Mouse (Mus musculus) urinary bladder, adult 18-20 months (tissue): Measurements from ENCODE around the gene Pigz.
"Not testable (repeated sequence)": the region's sequence is repeated elsewhere in the genome, so short reads cannot be mapped to it uniquely, and the experiment has no call there.

Source experiments
- DNase-seq, 2 experiments: peaks; one replicate each; pipeline ENCODE4 v3.0.0; 2022; ENCODE audit warnings: low spot score in 2 of 2, mixed read lengths in 2 of 2

The Pigz gene

GRCm38 (mm10) chr16:31931330-31931729, 2.3 kb upstream of the Pigz start:
- no peak for DNase-seq

- no peak for DNase-seq
Measured at GRCm38 (mm10) chr16:31932255-31932654, 1.4 kb upstream of the Pigz start.

GRCm38 (mm10) chr16:31932840-31933697, 582 bp upstream of the Pigz start:
- DNase-seq: peak; percentile 60 to 80

- no peak for DNase-seq
Measured at GRCm38 (mm10) chr16:31934550-31935010, 929 bp downstream of the Pigz start.

GRCm38 (mm10) chr16:31935091-31935979, 1.7 kb downstream of the Pigz start:
- no peak for DNase-seq

GRCm38 (mm10) chr16:31936568-31936967, 2.9 kb downstream of the Pigz start:
- DNase-seq: no peak

GRCm38 (mm10) chr16:31938856-31939255, 5.2 kb downstream of the Pigz start:
- no peak for DNase-seq

- DNase-seq: no peak
Measured at GRCm38 (mm10) chr16:31940586-31940985, 6.9 kb downstream of the Pigz start.

GRCm38 (mm10) chr16:31943980-31944379, 10.3 kb downstream of the Pigz start:
- DNase-seq: peak; percentile 45 to 68

- no peak for DNase-seq
Measured at GRCm38 (mm10) chr16:31944698-31945255, 11.1 kb downstream of the Pigz start.

GRCm38 (mm10) chr16:31945372-31945771, 11.7 kb downstream of the Pigz start:
- DNase-seq: no peak

GRCm38 (mm10) chr16:31945986-31946385, 12.3 kb downstream of the Pigz start:
- not testable (repeated sequence) for DNase-seq

GRCm38 (mm10) chr16:31947333-31947732, 13.7 kb downstream of the Pigz start:
- no peak for DNase-seq

GRCm38 (mm10) chr16:31947901-31948316, 14.3 kb downstream of the Pigz start:
- no peak for DNase-seq

GRCm38 (mm10) chr16:31948345-31948774, 14.7 kb downstream of the Pigz start, which contains the start of the genes 0610012G03Rik and Ncbp2:
TSS of gene 0610012G03Rik (minus strand) at chr16:31948494.
TSS of gene Ncbp2 (plus strand) at chr16:31948513.
- peak; percentile 92 to 96 for DNase-seq

GRCm38 (mm10) chr16:31963224-31963623, 29.6 kb downstream of the Pigz start:
- DNase-seq: no peak

- no peak for DNase-seq
Measured at GRCm38 (mm10) chr16:31975258-31975657, 41.6 kb downstream of the Pigz start.

- DNase-seq: no peak
Measured at GRCm38 (mm10) chr16:31979501-31979900, 45.9 kb downstream of the Pigz start.

- no peak for DNase-seq
Measured at GRCm38 (mm10) chr16:31980946-31981345, 47.3 kb downstream of the Pigz start.

GRCm38 (mm10) chr16:31992039-31992438, 58.4 kb downstream of the Pigz start:
- DNase-seq: no peak

- no peak for DNase-seq
Measured at GRCm38 (mm10) chr16:31993195-31993594, 59.5 kb downstream of the Pigz start.

GRCm38 (mm10) chr16:31993946-31994345, 60.3 kb downstream of the Pigz start:
- DNase-seq: no peak
